Mouse (Mus musculus) ES-Bruce4 (cell line): ENCODE data around the gene Matn1.

ENCODE experiments used
- CTCF ChIP-seq: IDR thresholded peaks from one replicate; pipeline ENCODE4 v1.8.1; 2011; ENCODE audit warnings: low read depth, low read length
- EP300 ChIP-seq: IDR thresholded peaks from 2 replicates; pipeline ENCODE4 v1.6.1; 2011; ENCODE audit warnings: low read depth, low read length; ENCODE audit not compliant: insufficient read depth
- POLR2A ChIP-seq: IDR thresholded peaks from one replicate; pipeline ENCODE4 v1.8.1; 2011; ENCODE audit warnings: low read length; ENCODE audit not compliant: insufficient read depth

DNA sequence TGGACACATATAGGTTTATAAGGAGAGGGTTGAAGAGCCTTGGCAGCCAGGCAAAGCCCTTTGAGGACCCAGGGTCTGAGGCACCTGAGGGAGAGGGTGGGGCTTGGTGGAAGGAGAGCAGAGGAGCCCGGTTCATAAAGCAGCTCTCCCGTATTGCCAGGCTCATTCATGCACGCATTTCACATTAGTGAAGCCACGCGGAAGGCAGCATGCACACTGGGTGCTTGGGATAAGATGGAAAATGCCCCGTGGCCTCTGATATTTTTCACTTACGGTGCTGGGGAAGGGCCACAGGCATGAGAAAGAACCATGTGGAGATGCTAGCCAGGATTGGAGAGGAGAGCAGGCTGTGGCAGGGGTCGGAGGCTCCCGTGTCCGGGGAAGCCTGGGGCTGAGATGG is 13.0 kb downstream of the Matn1 start:
- TF ChIP-seq POLR2A (no peak), CTCF (no peak), EP300 (no peak)
